Mouse (Mus musculus) midbrain, postnatal 0 days (tissue): ENCODE results near the gene Hist1h4i. TPM values are rescaled to one million over a fixed set of nuclear protein-coding genes. Genes with fewer than 3 reads are reported as not detected.
"Not testable (repeated sequence)": the region's sequence is repeated elsewhere in the genome, so short reads cannot be mapped to it uniquely, and the experiment has no call there.

Source experiments
- ATAC-seq: fragments of 200-750 bp; cut with Nextera tagmentation; 2 replicates; pipeline ENCODE4 v1.8.0; 2017; ENCODE audit warnings: moderate number of reproducible peaks, mild to moderate bottlenecking, moderate TSS enrichment, moderate library complexity; ENCODE audit not compliant: low FRiP score
- DNase-seq: peaks from one replicate; pipeline ENCODE4 v3.0.0-alpha.2; 2015; ENCODE audit warnings: low spot score
- H3K27ac ChIP-seq: fragments of 300-500 bp; sonication (generic); 2 replicates; pipeline ENCODE4 v1.5.1; 2014; ENCODE audit warnings: low read depth, mild to moderate bottlenecking, low read length, mixed read lengths
- H3K27me3 ChIP-seq: fragments of 300-500 bp; sonication (generic); 2 replicates; pipeline ENCODE4 v1.6.1; 2014; ENCODE audit warnings: low read length, control low read depth, mixed read lengths; ENCODE audit not compliant: insufficient read depth
- H3K36me3 ChIP-seq: fragments of 300-500 bp; sonication (generic); 2 replicates; pipeline ENCODE4 v1.6.1; 2014; ENCODE audit warnings: low read length, control low read depth, mixed read lengths; ENCODE audit not compliant: insufficient read depth
- H3K4me1 ChIP-seq: fragments of 300-500 bp; sonication (generic); 2 replicates; pipeline ENCODE4 v1.6.1; 2014; ENCODE audit warnings: mild to moderate bottlenecking, control low read depth, antibody characterized with exemption, low read length, mixed read lengths; ENCODE audit not compliant: insufficient read depth
- H3K4me2 ChIP-seq: fragments of 300-500 bp; sonication (generic); 2 replicates; pipeline ENCODE4 v1.6.1; 2014; ENCODE audit warnings: low read depth, mild to moderate bottlenecking, low read length, mixed read lengths; ENCODE audit not compliant: poor library complexity, severe bottlenecking
- H3K4me3 ChIP-seq: fragments of 300-500 bp; sonication (generic); 2 replicates; pipeline ENCODE4 v1.5.1; 2014; ENCODE audit warnings: low read depth, mild to moderate bottlenecking, low read length, moderate library complexity
- H3K9ac ChIP-seq: fragments of 300-500 bp; sonication (generic); replicated peaks from 2 replicates; pipeline ENCODE4 v1.6.1; 2014; ENCODE audit warnings: mild to moderate bottlenecking, low read length, moderate library complexity, mixed read lengths; ENCODE audit not compliant: poor library complexity, severe bottlenecking
- H3K9me3 ChIP-seq: fragments of 300-500 bp; sonication (generic); 2 replicates; pipeline ENCODE4 v1.6.1; 2016; ENCODE audit warnings: low read length, control low read depth
- CTCF ChIP-seq: IDR thresholded peaks from 2 replicates; pipeline ENCODE4 v1.5.1; 2016; ENCODE audit warnings: antibody characterized with exemption, mild to moderate bottlenecking
- WGBS: fragments of 180-500 bp; shearing (Covaris S2); extraction: QIAGEN DNeasy Blood & Tissue Kit; methylation state at CpG from one replicate; pipeline ENCODE4 v1.1.7; 2014; 5-methylcytosine and 5-hydroxymethylcytosine counted together
- polyA plus RNA-seq: library from polyadenylated mRNA; unstranded; fragments of >200 nt; fragmentation: Nextera tagmentation; extraction: Ambion mirVana; gene quantifications from 2 replicates; pipeline ENCODE4 v1.2.1, GENCODE M21; 2015
- total RNA-seq: library from RNA; depleted of rRNA; stranded (reverse); fragments of >200 nt; gene quantifications from 2 replicates; pipeline ENCODE4 v1.2.3, GENCODE M21; 2014

The Hist1h4i gene
- total and polyA plus RNA-seq, 2 experiments from 2014 or later = 2.5 to 19.2 TPM

- DNase-seq = peak; percentile 86
- Histone ChIP-seq H3K4me3 (peak overlapping the region; percentile 38), H3K36me3 (no peaks in the 10 kb centered on the region), H3K4me2 (peak overlapping the region; percentile 44), H3K9me3 (no peaks in the 10 kb centered on the region), H3K9ac (no peak overlapping the region), H3K4me1 (peaks cover 7% of the 10 kb centered on the region; the same call in 1 of the 2 replicates), H3K27ac (no peak overlapping the region), H3K27me3 (no peaks in the 10 kb centered on the region)
- WGBS = under 1% methylated on average over 9 of the region's 14 CpGs
- TF ChIP-seq CTCF = peak; percentile 79
- peak; percentile 32 for ATAC-seq
Measured at GRCm38 (mm10) chr13:22043503-22044431, 2.6 kb upstream of the Hist1h4i start.

GRCm38 (mm10) chr13:22042568-22043502 is 1.7 kb upstream of the Hist1h4i start, which contains the start of the genes Hist1h2ag and Hist1h2bj:
TSS of gene Hist1h2ag (minus strand) at chr13:22042944.
TSS of gene Hist1h2bj (plus strand) at chr13:22043214.
- not testable (repeated sequence) for H3K27me3 ChIP-seq, H3K4me1 ChIP-seq, H3K27ac ChIP-seq, H3K9ac ChIP-seq, H3K9me3 ChIP-seq, H3K36me3 ChIP-seq
- Histone ChIP-seq H3K4me3 (peak within 1 kb of the TSS; percentile 38), H3K4me2 (peak within 1 kb of the TSS; percentile 59)
- DNase-seq (peak; percentile 100), ATAC-seq (peak; percentile 92)
- WGBS = under 1% methylated on average over 36 of the region's 80 CpGs

- Histone ChIP-seq H3K27ac (no peak overlapping the region), H3K27me3 (no peaks in the 10 kb centered on the region), H3K4me3 (peak overlapping the region; percentile 36), H3K9me3 (no peaks in the 10 kb centered on the region), H3K4me2 (peak overlapping the region; percentile 59), H3K4me1 (peaks cover 7% of the 10 kb centered on the region; the same call in 1 of the 2 replicates), H3K36me3 (no peaks in the 10 kb centered on the region), H3K9ac (no peak overlapping the region)
- DNase-seq (no peak), ATAC-seq (no peak)
- 2% methylated on average over 13 of the region's 13 CpGs for WGBS
- no peak for TF ChIP-seq CTCF
Measured at GRCm38 (mm10) chr13:22041651-22042567, 747 bp upstream of the Hist1h4i start.

- H3K9ac ChIP-seq = no peak overlapping the region
- H3K4me3 ChIP-seq = peak overlapping the region; percentile 36
- no peaks in the 10 kb centered on the region for H3K9me3 ChIP-seq
- TF ChIP-seq CTCF = no peak
- 0 out of 2 replicates have a peak, but pooled peaks have one; percentile 2 for ATAC-seq
- peak overlapping the region; percentile 59 for H3K4me2 ChIP-seq
- H3K36me3 ChIP-seq = no peaks in the 10 kb centered on the region
- DNase-seq = peak; percentile 27
- peaks cover 14% of the 10 kb centered on the region for H3K4me1 ChIP-seq
- 2% methylated on average over 17 of the region's 24 CpGs for WGBS
- H3K27ac ChIP-seq = 0 out of 2 replicates have a peak overlapping the region, but pooled peaks have one; percentile 47
- H3K27me3 ChIP-seq = no peaks in the 10 kb centered on the region
Measured at GRCm38 (mm10) chr13:22040464-22041141, 559 bp downstream of the Hist1h4i start.
